Mouse (Mus musculus) intestine, embryonic 14.5 days (tissue): ENCODE measurements around the gene Gm49373. TPM values are rescaled to one million over a fixed set of nuclear protein-coding genes. Genes with fewer than 3 reads are reported as not detected.

Experiments
- ATAC-seq: fragments of 200-750 bp; cut with Nextera tagmentation; replicated peaks from 2 replicates; pipeline ENCODE4 v1.8.0; 2017; ENCODE audit warnings: low read depth, moderate number of reproducible peaks, moderate TSS enrichment, moderate library complexity; ENCODE audit not compliant: low FRiP score, low TSS enrichment
- DNase-seq: peaks from one replicate; pipeline ENCODE4 v3.0.0-alpha.2; 2018; ENCODE audit warnings: low spot score
- H3K27ac ChIP-seq: fragments of 300-500 bp; sonication (generic); 2 replicates; pipeline ENCODE4 v1.5.1; 2014; ENCODE audit warnings: low read depth, mild to moderate bottlenecking, control low read depth
- H3K27me3 ChIP-seq: fragments of 300-500 bp; sonication (generic); replicated peaks from 2 replicates; pipeline ENCODE4 v1.6.1; 2014; ENCODE audit warnings: low read length, control low read depth; ENCODE audit not compliant: control insufficient read depth, insufficient read depth
- H3K36me3 ChIP-seq: fragments of 300-500 bp; sonication (generic); 2 replicates; pipeline ENCODE4 v1.6.1; 2014; ENCODE audit warnings: low read length, control low read depth; ENCODE audit not compliant: control insufficient read depth, insufficient read depth
- H3K4me1 ChIP-seq: fragments of 300-500 bp; sonication (generic); replicated peaks from 2 replicates; pipeline ENCODE4 v1.6.1; 2014; ENCODE audit warnings: low read length, control low read depth, mixed read lengths; ENCODE audit not compliant: control insufficient read depth, insufficient read depth
- H3K4me2 ChIP-seq: fragments of 300-500 bp; sonication (generic); 2 replicates; pipeline ENCODE4 v1.6.1; 2014; ENCODE audit warnings: low read length
- H3K4me3 ChIP-seq: fragments of 300-500 bp; sonication (generic); 2 replicates; pipeline ENCODE4 v1.5.1; 2014; ENCODE audit warnings: low read depth, low read length, control low read depth, mixed read lengths
- H3K9ac ChIP-seq: fragments of 300-500 bp; sonication (generic); 2 replicates; pipeline ENCODE4 v1.6.1; 2014; ENCODE audit warnings: mild to moderate bottlenecking, low read length
- H3K9me3 ChIP-seq: fragments of 300-500 bp; sonication (generic); 2 replicates; pipeline ENCODE4 v1.6.1; 2016; ENCODE audit warnings: low read length, control low read depth; ENCODE audit not compliant: control insufficient read depth
- WGBS: fragments of 180-500 bp; shearing (Covaris S2); extraction: QIAGEN DNeasy Blood & Tissue Kit; methylation state at CpG from one replicate; pipeline ENCODE4 v1.1.7; 2014; 5-methylcytosine and 5-hydroxymethylcytosine counted together
- polyA plus RNA-seq: library from polyadenylated mRNA; unstranded; fragments of >200 nt; fragmentation: Nextera tagmentation; extraction: Ambion mirVana; gene quantifications from 2 replicates; pipeline ENCODE4 v1.2.1, GENCODE M21; 2014

The Gm49373 gene
- polyA plus RNA-seq, 1 experiment from 2014 or later, result 0.74 TPM

DNA sequence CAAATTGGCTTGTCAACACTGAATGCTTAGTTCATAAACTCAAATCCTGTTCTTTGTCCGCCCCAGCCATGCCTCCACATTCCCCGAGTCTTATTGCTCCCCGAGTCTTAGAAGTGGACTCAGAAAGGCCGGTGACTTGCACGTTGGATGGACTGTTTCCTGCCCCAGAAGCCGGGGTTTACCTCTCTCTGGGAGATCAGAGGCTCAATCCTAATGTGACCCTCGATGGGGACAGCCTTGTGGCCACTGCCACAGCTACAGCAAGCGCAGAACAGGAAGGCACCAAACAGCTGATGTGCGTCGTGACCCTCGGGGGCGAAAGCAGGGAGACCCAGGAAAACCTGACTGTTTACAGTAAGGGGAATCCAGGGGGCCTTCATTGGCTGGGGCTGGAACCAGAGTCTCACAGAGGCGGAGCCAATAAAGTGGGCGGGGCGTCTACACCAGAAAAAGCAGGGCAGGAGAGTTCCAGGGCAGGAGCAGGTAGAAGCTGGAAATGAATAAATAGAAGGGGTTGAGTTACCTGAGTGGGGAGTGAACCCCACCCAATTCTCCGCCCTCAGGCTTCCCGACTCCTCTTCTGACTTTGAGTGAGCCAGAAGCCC is 38.3 kb downstream of the Gm49373 start:
- Histone ChIP-seq H3K4me2 (no peak overlapping the region), H3K4me1 (peaks cover 36% of the 10 kb centered on the region), H3K4me3 (no peak overlapping the region), H3K9ac (no peak overlapping the region), H3K27me3 (peaks cover 90% of the 10 kb centered on the region), H3K9me3 (no peaks in the 10 kb centered on the region), H3K36me3 (no peaks in the 10 kb centered on the region), H3K27ac (no peak overlapping the region)
- DNase-seq (peak; percentile 56), ATAC-seq (no peak)
- WGBS, result 4% methylated on average over 17 of the region's 17 CpGs

DNA sequence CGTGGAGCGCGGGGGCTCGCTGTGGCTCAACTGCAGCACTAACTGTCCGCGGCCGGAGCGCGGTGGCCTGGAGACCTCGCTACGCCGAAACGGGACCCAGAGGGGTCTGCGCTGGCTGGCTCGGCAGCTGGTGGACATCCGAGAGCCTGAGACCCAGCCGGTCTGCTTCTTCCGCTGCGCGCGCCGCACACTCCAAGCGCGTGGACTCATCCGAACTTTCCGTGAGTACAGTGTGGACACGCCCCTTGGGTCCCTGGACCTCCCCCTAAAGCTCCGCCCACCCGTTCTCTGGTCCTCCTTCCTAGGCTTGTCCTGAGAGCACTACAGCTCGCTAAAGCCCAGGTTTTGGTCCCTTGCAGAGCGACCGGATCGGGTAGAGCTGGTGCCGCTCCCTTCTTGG is 39.8 kb downstream of the Gm49373 start:
- Histone ChIP-seq H3K27ac (no peak overlapping the region), H3K9ac (0 out of 2 replicates have a peak overlapping the region, but pooled peaks have one; percentile 16), H3K36me3 (no peaks in the 10 kb centered on the region), H3K27me3 (peaks cover 82% of the 10 kb centered on the region), H3K4me3 (peak overlapping the region; percentile 48), H3K4me2 (peak overlapping the region; percentile 91), H3K9me3 (no peaks in the 10 kb centered on the region), H3K4me1 (peaks cover 43% of the 10 kb centered on the region)
- DNase-seq (peak; percentile 93), ATAC-seq (peak; percentile 62)
- under 1% methylated on average over 34 of the region's 34 CpGs for WGBS

DNA sequence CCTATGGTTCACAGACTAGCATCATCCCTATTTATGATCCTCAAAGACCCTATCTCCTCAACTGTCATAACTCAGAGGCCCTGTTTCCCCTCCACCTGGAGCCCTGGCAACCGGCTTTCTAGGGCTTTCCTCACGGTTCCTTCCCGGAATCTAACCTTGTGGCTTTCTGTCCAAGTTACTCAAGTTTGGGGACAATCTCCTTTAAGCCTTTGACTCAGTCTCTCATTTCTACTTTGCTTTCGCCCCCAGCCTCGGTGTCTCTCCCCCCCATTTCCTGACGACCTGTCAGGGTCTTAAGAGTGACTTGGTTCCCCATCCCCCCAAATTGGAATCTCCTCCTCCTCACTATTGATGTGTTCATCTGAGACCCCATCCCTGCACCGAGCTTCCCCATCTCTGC is 40.4 kb downstream of the Gm49373 start:
- H3K4me3 ChIP-seq, result peak overlapping the region; percentile 48
- H3K27ac ChIP-seq, result no peak overlapping the region
- H3K9ac ChIP-seq, result no peak overlapping the region
- H3K4me2 ChIP-seq, result peak overlapping the region; percentile 98
- no peaks in the 10 kb centered on the region for H3K9me3 ChIP-seq
- DNase-seq, result no peak
- 3% methylated on average over 7 of the region's 7 CpGs for WGBS
- H3K36me3 ChIP-seq, result no peaks in the 10 kb centered on the region
- no peak for ATAC-seq
- H3K4me1 ChIP-seq, result peaks cover 38% of the 10 kb centered on the region
- H3K27me3 ChIP-seq, result peaks cover 75% of the 10 kb centered on the region

DNA sequence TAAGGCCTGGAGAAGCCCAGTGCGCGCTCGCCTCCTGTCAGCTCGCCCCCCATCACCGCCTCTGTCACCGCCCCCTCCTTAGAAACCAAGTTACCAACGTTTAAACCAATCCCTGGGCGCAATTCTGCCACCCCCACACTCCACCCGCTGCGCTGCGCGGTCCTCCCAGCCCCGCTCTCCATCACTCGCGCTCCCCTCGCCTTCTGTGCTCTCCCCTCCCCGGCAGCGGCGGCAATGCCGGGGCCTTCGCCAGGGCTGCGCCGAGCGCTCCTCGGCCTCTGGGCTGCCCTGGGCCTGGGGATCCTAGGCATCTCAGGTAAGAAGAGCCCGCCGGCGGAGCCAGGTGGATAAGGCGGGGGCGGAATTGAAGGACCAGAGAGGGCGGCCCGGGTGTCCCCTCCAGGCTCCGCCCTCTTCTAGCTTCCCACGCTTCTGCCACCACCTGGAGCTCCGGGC is 41.0 kb downstream of the Gm49373 start, which contains the start of gene Icam5:
Icam5 (plus strand) TSS at position 178 of the 456 bp plus-strand sequence.
- DNase-seq (no peak), ATAC-seq (no peak)
- WGBS, result 0% methylated on average over 35 of the region's 35 CpGs

DNA sequence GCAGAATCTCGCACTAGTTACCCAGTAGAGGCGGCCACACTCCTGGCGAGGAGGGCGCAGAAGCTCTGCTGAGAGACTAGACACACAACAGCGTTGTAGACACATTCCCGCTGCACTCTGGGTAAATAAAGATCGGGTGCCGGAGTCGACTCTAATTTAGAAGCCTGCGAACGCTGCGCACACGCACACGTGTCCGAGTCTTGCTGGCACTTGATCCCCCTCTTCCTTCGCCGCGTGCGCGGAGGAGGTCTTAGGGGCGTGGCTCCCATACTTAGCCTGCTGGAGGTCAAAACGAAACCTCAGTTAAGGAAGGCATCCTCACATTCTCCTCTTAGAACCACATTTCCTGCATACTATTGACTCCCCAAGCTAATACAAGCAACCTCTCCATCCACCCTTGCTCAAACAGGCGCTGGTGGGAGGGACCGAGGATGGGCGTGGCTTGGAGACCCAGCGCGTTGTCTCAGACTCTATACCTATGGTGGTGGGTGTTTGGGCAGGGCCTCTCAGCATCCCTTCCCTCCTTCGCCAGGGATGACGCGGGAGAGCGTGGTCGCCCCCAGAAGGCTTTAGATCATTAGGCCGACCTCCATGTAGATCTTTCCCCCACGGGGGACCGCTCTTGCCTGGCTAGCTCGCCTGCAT is 41.5 kb downstream of the Gm49373 start:
- peak; percentile 80 for DNase-seq
- H3K27me3 ChIP-seq, result peaks cover 64% of the 10 kb centered on the region
- H3K4me1 ChIP-seq, result peaks cover 35% of the 10 kb centered on the region
- no peaks in the 10 kb centered on the region for H3K9me3 ChIP-seq
- H3K4me3 ChIP-seq, result peak overlapping the region; percentile 43
- H3K36me3 ChIP-seq, result no peaks in the 10 kb centered on the region
- ATAC-seq, result peak; percentile 17
- H3K9ac ChIP-seq, result no peak overlapping the region
- WGBS, result under 1% methylated on average over 35 of the region's 36 CpGs
- H3K27ac ChIP-seq, result no peak overlapping the region
- H3K4me2 ChIP-seq, result peak overlapping the region; percentile 98

More for the DNA sequence above, 41.0 kb downstream of the Gm49373 start, which contains the start of gene Icam5:
- no peak within 1 kb of the TSS for H3K27ac ChIP-seq
- peaks cover 70% of the 10 kb centered on the region for H3K27me3 ChIP-seq
- H3K4me1 ChIP-seq, result peaks cover 35% of the 10 kb centered on the region
- H3K4me3 ChIP-seq, result peak within 1 kb of the TSS; percentile 48
- no peaks in the 10 kb centered on the region for H3K36me3 ChIP-seq
- H3K9ac ChIP-seq, result peak within 1 kb of the TSS; percentile 22; the same call in 1 of the 2 replicates
- peak within 1 kb of the TSS; percentile 98 for H3K4me2 ChIP-seq
- no peaks in the 10 kb centered on the region for H3K9me3 ChIP-seq

DNA sequence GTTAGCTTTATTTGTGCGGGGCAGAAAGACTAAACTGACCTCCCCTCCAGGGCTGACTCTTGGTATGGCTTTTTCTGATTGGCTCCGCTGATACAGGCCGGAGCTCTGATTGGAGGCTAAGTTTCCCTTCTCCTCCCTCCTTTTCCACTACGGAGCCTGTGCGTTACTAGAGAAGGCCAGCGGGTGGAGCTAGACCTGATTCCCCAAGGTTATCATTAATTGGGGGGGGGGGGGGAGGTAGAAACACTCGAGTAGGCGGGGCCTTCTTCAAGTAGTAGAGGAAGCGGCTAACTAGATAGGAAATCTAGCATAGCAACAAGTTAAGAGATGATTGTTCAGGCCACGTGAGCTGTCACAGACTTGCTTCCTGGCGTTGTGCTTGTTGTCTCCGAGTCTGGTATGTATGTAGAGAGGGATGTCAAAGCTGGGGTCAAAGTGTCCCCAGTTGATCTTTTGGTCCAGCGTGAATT is 42.1 kb downstream of the Gm49373 start:
- Histone ChIP-seq H3K27me3 (peaks cover 59% of the 10 kb centered on the region), H3K4me2 (peak overlapping the region; percentile 98), H3K36me3 (no peaks in the 10 kb centered on the region), H3K9ac (no peak overlapping the region), H3K27ac (no peak overlapping the region), H3K9me3 (no peaks in the 10 kb centered on the region), H3K4me1 (peaks cover 35% of the 10 kb centered on the region), H3K4me3 (peak overlapping the region; percentile 43)
- ATAC-seq (peak; percentile 47), DNase-seq (peak; percentile 80)
- 2% methylated on average over 13 of the region's 13 CpGs for WGBS

DNA sequence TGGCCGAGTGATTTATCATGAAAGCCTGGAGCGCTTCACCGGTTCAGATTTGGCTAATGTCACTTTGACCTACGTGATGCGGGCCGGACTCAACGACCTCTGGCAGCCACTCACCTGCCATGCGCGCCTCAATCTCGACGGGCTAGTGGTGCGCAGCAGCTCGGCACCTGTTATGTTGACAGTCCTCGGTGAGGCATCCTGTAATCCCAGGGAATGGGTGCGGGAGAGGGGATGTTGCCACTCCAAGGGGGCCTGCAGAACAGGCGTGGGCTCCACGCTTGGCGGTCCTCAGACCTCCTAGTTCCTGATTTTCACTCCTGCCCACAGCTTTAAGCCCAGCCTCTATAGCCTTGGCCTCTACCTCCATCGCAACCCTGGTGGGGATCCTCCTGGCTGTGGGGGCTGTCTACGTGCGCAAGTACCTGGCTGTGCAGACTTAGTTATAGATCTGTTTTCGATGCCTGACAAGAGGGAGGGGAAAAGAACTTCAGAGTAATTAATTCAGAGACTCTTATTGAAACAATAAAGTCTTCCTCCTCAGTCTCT is 42.8 kb downstream of the Gm49373 start:
- no peak for ATAC-seq
- Histone ChIP-seq H3K27ac (no peak overlapping the region), H3K9ac (no peak overlapping the region), H3K4me2 (peak overlapping the region; percentile 98), H3K4me3 (peak overlapping the region; percentile 43; the same call in 1 of the 2 replicates), H3K27me3 (peaks cover 52% of the 10 kb centered on the region), H3K4me1 (peaks cover 34% of the 10 kb centered on the region), H3K36me3 (no peaks in the 10 kb centered on the region), H3K9me3 (no peaks in the 10 kb centered on the region)
- WGBS, result 26% methylated on average over 22 of the region's 22 CpGs
- no peak for DNase-seq

DNA sequence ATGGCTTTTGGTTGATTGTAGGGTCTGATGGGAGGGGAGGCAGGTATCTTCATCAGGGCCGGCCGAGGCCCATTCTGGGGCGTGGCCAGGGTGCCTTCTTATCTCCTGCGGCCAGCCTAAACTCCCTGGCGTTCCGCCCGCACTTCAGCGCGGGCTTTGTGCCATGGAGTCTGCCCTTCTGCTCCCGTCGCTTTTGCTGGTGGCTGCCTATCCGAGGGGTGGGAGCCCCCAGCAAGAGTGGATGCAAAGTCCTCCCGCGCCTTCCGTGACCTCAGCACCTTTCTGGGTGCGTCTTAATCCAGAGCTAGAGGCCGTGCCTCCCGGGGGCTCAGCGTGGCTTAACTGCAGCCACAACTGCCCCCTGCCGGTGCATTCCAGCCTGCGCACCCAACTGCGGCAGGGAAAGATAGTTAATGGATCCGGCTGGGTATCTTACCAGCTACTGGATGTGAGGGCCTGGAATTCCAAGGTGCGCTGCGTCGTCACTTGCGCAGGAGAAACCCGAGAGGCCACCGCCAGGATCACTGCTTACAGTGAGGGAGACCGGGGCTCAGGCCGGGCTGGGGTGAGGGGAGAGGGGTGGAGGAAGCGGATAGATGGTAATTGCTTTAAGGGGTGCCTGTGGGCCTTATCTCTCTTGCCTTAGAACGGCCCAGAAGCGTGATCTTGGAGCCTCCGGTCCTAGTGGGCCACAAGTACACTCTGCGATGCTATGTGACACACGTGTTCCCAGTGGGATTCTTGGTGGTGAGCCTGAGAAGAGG is 43.4 kb downstream of the Gm49373 start, which contains the start of gene Icam4:
Icam4 (plus strand) TSS at position 83 of the 764 bp plus-strand sequence.
- WGBS, result 3% methylated on average over 37 of the region's 37 CpGs
- Histone ChIP-seq H3K27me3 (peaks cover 45% of the 10 kb centered on the region), H3K4me2 (peak within 1 kb of the TSS; percentile 98), H3K4me3 (peak within 1 kb of the TSS; percentile 27), H3K4me1 (peaks cover 29% of the 10 kb centered on the region), H3K36me3 (no peaks in the 10 kb centered on the region), H3K9ac (peak within 1 kb of the TSS; percentile 27; the same call in 1 of the 2 replicates), H3K9me3 (no peaks in the 10 kb centered on the region), H3K27ac (no peak within 1 kb of the TSS)
- peak; percentile 89 for DNase-seq
- ATAC-seq, result peak; percentile 17; the same call in 1 of the 2 replicates
